Mouse (Mus musculus) adrenal gland, postnatal 4 days (tissue): ENCODE results near the gene Gm49673. TPM values are rescaled to one million over a fixed set of nuclear protein-coding genes. Genes with fewer than 3 reads are reported as not detected.
"Not testable (repeated sequence)": the region's sequence is repeated elsewhere in the genome, so short reads cannot be mapped to it uniquely, and the experiment has no call there.

Experiments
- DNase-seq, 2 experiments: peaks; one replicate each; pipeline ENCODE4 v3.0.0; 2021 to 2022; ENCODE audit warnings: low spot score in 2 of 2, mixed read lengths in 2 of 2
- long read RNA-seq, 2 experiments: library from polyadenylated mRNA; stranded (forward); transcript quantifications; one replicate each; pipeline ENCODE4 v2.0.0; 2021
- total RNA-seq, 2 experiments: library from RNA; stranded (reverse); gene quantifications; 2 replicates each; pipeline ENCODE4 v1.2.3; 2021

Gm49673 gene
- total RNA-seq: under 1 TPM; 0.31 to 0.79 TPM
- long read RNA-seq, experiment 1, partial matches to known transcripts: 40 of 51 reads
- long read RNA-seq, experiment 1, other reads (novel, unspliced or antisense): 11 of 51 reads
- long read RNA-seq, experiment 2, partial matches to known transcripts: 1 of 8 reads
- long read RNA-seq, experiment 2, other reads (novel, unspliced or antisense): 7 of 8 reads

- not testable (repeated sequence) for DNase-seq
Observed at GRCm38 (mm10) chr17:8147439-8148316, at the start of gene Gm49673, which contains the start of gene Rnaset2a. Gene Gm49673 (minus strand): TSS chr17:8147788. Gene Rnaset2a (minus strand): TSS chr17:8148097.

DNA sequence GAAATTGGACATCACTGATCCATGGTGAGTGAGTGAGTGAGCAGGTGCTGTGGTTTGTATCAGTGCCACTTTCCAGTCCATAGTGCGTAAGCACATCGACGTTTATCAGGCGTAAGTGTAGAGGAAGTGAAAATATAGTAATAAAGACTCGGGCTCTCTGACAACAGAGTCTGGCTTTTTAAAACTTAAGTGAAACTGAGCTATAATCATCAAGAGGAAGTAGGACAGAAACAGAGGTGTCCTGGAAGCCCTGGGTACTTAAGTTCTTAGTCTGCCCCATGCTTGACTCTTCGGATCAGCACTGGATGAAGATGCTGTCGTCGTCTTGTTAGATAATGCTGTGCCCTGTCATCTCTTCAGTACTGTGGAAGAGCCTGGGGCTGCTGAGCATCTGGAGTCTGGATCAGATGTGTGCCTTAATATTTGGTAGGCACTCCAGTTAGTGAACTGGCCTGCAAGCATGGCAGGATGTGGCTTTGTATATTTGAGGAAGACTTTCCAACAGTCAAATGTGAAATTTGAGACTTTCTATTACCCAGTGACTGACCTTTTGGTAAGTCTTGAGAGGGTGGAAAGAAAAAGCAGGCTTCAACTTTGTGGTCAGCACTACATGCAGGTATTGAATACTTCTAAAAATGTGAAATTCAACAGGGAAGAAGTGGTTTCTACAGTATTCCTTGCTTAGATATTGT is 48.2 kb upstream of the Gm49673 start:
- no peak for DNase-seq

GRCm38 (mm10) chr17:8193678-8194077 is 46.1 kb upstream of the Gm49673 start:
- DNase-seq: no peak

- no peak for DNase-seq
Observed at GRCm38 (mm10) chr17:8184217-8184616, 36.6 kb upstream of the Gm49673 start.

DNA sequence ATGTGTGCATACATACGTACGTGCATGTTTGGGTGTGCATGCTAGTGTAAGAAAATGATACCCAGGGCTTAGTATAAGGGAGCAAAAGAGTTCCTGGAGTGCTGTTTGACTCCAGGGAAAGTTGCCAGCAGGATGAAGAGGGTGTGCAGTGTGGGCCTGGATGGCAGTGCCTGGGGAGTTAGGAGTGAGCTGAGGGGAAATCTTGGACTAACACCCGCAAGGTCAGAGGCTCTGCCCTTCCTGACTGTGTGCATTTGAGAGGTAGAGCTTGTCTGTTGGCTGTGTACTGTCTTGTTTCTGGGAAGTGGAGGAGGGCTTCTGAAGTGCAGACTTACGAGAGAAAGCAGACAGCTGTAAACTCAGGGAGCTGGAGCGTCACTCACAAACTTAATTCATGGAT is 36.2 kb upstream of the Gm49673 start:
- DNase-seq: no peak

DNA sequence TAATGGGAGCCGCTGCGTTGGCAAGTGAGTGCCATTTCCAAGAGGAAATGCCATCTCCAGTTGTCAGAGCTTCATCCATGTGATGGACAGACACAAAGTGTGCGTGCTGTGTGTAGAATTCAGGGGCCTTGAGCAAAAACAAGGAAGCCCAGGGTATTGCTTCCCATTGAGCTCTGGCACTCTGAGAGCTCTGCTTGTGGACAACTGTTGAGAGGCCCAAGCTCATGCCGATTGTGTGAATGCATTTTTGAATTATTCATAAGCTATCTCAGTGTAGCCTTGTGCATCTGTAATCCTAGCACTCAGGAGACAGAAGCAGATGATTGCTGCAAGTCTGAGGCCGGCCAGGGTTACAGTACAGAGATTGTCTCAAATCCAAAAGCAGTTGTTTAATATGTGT is 29.5 kb upstream of the Gm49673 start:
- DNase-seq: no peak

- DNase-seq: no peak
Observed at GRCm38 (mm10) chr17:8171081-8171480, 23.5 kb upstream of the Gm49673 start.

DNA sequence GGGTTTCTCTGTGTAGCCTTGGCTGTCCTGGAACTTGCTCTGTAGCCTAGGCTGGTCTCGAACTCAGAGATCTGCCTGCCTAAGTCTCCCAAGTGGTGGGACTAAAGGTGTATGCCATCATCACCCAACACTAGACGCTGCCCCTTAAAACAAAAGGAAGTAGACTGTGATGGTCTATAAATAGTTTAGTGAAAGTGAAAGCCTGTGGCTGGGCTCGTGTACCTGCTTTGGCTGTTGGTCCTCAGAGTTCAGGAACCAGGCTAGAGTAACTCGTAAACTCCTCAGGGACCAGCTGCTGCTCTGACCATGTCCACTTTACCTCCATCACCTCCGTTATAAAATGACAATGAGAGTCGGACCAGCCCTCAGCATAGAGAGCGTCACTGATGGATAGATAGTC is 22.7 kb upstream of the Gm49673 start:
- DNase-seq: no peak

- DNase-seq: not testable (repeated sequence)
Observed at GRCm38 (mm10) chr17:8167436-8167835, 19.8 kb upstream of the Gm49673 start.

- DNase-seq: not testable (repeated sequence)
Observed at GRCm38 (mm10) chr17:8166454-8166853, 18.9 kb upstream of the Gm49673 start.

DNA sequence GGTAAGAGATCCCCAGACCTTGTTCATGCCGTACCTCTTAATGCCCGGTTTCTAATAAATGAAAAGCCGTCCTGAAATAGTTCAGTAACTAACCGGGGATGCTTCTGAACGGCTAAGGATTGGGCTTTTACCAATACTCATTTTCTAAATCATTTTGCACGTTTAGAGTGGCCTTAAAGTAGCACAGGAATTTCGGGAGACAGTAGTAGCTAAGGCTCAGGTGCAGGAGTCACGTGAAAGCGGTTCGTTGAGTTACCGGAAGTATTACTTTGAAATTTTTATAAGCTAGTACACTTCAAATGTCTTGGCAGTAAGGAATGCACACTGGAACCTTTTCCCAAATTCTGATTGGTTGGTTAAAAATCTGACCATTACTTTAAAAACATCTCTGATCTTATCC is 18.4 kb upstream of the Gm49673 start:
- not testable (repeated sequence) for DNase-seq

DNA sequence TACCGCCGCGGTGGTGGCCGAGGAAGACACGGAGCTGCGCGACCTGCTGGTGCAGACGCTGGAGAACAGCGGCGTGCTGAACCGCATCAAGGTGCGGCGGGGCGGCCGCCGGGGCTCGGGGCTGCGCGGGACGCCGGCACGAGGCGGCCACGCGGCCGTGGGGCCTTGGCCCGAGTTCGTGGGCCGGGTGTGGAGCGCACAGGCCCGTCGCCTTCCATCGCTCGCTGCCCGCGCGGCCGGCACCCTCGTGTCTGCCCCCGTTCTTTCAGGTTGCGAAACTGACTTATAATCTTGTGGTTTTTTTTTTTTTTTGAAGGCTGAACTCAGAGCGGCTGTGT is 18.0 kb upstream of the Gm49673 start:
- DNase-seq: not testable (repeated sequence)

GRCm38 (mm10) chr17:8164701-8165607 is 17.4 kb upstream of the Gm49673 start, which contains the start of gene Fgfr1op:
Gene Fgfr1op (plus strand): TSS chr17:8165501.
- peak in 1 of 2 experiments; percentile 51 for DNase-seq

DNA sequence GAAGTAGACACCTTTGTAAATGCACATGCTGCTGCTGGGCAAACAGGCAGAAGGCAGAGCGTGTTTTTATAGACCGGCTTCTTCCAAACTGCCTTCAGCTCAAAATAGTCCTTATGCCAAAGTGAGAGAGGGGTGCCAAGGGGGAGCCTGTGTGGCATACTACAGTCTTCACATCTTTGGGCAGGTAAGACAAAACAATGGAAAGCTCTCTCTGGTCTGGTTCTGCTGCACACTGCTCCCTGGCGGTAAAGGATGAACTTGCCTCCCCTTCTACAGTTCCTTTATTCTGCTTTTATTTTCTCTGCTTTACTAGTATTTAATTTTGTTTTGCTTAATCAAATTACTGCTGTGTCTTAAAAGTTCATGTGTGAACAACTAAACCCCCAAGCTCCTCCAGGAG is 13.4 kb upstream of the Gm49673 start:
- DNase-seq: not testable (repeated sequence)

DNA sequence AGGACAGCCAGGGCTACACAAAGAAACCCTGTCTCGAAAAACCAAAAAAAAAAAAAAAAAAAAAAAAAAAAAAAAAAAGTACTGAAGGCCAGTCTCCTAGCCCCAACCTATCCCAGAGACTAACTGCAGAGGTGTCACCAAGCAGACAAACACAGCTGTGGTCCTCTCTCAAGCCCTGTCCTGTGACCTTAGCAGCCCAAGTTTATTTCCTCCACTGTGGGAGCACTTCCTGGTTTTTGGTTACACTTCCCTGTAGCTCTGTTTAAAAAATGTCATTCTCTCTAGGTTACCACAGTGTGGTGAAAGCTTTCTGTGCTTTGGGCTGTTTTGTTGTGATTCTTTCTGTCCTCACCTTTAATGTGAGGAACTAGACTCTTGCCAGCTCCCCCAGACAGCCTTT is 11.0 kb upstream of the Gm49673 start:
- not testable (repeated sequence) for DNase-seq

DNA sequence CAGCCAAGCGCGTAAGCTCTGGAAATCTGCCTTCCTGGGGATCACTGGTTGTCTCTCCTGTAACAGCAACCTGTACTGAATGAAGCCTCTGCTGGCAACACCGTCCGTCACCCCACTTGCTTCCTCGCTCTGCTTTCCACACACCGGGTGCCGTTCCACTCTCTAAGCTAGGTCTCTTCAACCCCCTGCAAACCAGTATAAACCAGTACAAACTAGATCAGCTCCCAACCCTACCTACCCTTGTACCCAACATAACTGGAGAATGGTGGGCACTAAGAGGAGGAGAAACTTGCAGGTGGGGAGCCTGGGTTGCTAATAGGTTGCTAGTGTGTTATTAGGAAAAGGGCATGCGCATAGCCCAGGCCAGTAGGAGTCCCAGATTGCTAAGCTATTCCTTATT is 8.4 kb upstream of the Gm49673 start:
- not testable (repeated sequence) for DNase-seq

- DNase-seq: not testable (repeated sequence)
Observed at GRCm38 (mm10) chr17:8155010-8155409, 7.4 kb upstream of the Gm49673 start.

DNA sequence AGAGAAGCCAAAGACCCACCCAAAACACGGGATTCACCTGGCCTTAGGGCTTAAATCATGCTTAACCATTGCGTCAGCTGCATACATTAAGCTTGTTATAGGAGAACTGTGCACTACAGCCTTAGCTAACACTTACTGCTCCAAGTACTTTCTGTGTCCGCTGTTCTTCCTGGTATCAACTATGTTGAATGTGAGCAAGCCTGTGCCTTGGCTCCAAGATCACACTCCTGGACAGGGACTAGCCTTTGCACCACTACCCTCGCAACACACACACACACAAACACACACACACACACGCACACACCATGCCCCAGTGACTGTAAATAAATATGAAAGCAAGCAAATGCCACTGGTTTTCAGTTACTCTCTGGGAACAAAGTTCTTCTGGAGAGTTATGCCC is 657 bp downstream of the Gm49673 start:
- not testable (repeated sequence) for DNase-seq

DNA sequence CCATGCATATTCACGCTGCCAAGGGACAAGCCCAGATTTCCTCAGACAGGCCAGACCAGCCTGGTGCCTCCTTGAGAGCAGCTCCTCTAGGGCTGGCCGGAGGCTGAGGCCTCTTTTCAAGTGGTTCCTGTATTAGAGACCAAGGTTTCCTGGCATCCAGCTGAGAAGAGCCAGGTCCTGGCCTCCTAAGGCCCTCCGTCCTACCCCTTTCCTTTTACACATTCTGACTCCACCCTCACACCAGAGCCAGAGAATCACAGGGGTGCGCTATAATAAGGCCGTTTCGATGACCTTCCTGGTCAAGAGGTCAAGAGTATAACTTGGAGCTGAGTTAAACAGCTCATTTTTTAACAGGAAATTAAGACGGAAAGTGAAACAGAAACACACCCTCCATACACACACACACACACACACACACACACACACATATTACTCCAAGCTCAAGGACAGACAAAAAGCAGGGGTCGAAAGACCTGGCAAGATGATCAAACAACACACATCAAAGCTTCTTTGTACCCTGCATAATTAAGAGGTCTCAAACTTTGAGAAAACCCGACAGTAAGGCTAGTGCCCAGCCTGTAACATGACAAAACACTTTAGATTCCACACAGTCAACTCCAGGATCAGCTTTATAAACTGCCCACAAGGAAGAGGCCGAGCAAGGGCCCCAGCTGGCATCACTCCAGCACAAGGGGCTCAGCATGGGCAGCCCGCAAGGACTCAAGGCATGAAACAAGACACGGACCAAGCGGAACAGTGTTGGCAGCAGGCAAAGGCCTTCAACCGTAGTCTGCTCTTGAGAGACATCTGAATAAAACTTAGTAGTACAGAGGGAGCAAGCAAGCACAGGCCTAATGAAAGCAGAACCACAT is 3.5 kb downstream of the Gm49673 start:
- DNase-seq: not testable (repeated sequence)

DNA sequence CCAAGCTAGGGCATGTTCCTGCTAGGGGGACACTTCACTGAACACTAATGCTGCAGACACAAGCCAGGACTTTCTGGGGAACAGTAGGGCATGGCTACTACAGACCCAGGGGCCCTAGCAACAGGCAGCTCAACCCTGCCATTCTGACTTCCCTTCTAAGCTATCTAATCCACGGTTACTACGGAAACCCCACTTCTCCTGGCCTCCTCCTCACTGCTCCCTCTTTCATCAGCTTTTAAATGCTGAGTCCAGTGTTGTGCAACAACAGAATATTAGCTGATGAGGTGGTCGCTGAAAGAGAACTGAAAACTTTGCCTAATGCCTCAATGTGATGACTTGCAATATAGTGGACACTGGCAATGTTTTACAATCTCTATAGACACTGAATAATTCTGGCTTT is 7.4 kb downstream of the Gm49673 start:
- not testable (repeated sequence) for DNase-seq
